Mouse (Mus musculus) lung, postnatal 10 days (tissue): Measurements from ENCODE around the gene Mettl17.
A peak's percentile ranks its signal among the peaks of the same experiment; 100 is the strongest.
"Not testable (repeated sequence)": the region's sequence is repeated elsewhere in the genome, so short reads cannot be mapped to it uniquely, and the experiment has no call there.

Experiments used
- DNase-seq: peaks from one replicate; pipeline ENCODE4 v3.0.0; 2021

Gene Mettl17

DNA sequence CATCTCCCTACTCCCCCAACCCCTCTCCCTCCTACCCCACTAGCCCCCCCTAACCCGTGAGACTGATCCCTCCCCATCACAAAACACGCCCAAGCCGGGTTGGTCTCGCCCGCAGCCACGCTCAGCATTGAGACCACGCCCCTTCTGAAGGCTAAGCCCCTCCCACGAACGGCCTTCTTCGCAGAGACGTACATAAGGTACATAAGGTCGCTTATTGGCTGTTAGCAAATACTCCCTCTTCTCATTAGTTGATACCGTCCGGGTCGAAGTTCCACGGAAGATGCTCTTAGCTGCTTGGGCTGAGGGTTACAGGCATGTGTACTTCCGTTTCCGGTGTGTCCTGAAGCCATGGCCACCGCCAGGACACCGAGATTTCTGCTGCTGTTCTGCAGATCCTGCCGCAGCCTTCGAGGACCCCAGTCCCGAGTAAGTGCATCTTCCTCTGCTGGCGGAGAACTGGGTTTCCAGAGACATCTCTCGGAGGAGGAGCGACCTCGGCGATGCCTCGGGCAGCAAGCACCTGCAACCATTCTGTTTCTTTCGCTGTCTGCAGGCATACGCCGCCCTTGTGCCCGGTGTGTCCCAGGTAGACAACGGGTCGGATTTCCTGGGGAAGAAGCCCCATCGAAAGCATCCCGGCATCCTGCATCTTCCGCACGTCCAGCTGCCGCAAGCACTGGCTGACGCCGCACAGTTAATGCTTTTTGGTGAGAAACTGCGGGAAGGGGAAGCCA lies at the start of gene Mettl17:
TSS of gene Mettl17 (plus strand) at position 245 of the 734 bp plus-strand sequence.
- peak; percentile 99 for DNase-seq

DNA sequence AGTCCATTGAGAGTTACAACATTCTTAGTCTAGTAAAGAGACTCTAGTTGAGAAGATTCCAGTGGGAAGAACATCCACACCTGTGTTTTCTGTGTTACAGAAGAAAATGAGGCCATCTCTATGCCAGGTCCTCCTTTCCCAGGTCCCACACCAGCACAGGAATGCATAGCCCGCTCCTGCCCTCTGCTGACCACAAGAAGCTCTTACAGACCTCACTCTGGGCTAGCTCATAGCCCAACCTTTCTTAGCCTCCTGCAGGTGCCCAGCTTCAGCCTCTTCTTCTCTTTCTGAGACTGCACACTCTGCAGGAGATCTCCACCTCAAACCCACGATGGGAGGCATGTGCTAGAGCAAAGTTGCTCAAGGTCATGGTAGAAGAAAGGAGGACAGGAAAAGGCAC lies 46.2 kb upstream of the Mettl17 start:
- not testable (repeated sequence) for DNase-seq

- DNase-seq: no peak
Observed at GRCm38 (mm10) chr14:51842250-51842649, 42.4 kb upstream of the Mettl17 start.

DNA sequence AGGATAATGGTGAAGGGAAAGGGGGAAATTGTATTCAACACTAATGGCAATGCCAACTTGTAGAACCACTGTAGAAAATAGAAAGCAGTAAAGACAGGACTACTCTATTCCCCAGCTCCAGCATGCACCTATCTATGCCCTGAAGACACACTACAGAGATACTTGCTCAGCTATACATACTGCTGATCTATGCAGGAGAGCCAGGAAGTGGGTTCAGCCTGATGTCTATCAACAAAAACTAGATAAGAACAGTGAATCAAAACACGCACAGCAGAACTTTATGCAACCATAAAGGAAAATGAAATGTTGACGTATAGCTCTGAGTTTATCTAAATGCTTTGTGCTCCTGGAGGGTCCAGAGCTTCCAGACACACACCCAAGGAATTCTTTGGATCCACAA lies 41.9 kb upstream of the Mettl17 start:
- DNase-seq: no peak

DNA sequence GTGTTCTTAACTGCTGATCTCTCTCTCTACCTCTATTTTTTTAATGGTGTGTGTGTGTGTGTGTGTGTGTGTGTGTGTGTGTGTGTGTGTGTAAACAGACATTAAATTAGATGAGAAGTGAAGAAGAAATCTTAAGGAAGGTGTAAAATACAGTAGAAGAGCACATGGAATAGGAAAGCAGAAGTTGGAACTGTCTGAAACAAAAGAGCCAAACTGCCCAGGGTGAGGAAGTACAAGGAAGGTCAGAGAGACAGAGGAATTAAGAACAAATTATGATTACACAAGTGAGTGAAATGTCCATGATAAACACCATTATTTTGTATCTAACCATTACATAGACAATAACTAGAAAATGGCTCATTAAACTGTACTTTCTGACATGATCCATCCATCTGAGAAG lies 40.8 kb upstream of the Mettl17 start:
- DNase-seq: no peak

DNA sequence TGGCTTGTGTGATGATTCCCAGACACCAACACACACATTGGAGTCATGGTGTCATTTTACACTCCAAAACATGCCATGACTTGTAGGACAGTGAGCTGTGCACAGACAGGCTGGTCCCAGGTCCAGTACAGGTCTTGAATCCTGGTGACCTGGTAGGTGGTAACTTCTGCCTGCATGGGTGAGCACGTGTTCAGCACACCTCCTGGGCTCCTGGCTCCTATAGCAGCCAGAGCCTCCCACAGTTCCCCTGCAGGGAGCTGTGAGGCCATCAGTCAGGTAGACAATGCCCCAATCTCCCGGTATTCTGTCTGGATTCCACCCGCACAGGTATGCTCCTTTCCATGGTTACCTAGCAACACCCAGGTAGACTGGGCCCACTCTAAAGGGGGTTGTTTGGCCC lies 38.1 kb upstream of the Mettl17 start:
- DNase-seq: no peak

DNA sequence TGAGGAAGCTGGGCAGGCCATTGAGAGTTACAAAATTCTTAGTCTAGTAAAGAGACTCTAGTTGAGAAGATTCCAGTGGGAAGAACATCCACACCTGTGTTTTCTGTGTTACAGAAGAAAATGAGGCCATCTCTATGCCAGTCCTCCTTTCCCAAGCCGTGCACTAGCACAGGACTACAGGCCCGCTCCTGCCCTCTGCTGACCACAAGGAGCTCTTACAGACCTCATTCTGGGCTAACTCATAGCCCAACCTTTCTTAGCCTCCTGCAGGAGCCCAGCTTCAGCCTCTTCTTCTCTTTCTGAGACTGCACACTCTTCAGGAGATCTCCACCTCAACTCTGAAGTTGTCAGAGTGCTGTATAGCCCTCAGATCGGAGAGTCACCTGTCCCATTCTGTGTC lies 33.6 kb upstream of the Mettl17 start:
- not testable (repeated sequence) for DNase-seq

GRCm38 (mm10) chr14:51853399-51853798 lies 31.2 kb upstream of the Mettl17 start, which contains the start of gene Ear6:
Ear6 (plus strand) TSS chr14:51853699.
- no peak for DNase-seq

DNA sequence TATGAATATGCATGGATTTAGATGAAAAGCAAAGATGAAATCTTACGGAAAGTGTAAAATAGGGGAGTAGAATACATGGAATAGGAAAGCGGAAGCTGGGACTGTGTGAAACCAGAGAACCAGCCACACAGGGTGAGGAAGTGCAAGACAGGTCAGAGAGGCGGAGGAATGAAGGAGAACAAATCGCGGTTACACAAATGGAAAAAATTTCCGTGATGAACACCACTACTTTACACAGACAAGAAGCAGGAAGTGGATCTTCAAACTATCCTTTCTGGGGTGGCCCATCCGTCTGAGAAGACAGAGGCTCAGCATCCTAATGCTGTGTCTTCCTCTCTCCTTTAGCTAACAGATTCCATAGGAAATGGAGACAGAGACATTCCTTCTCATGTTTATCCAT lies 29.4 kb upstream of the Mettl17 start:
- DNase-seq: not testable (repeated sequence)

DNA sequence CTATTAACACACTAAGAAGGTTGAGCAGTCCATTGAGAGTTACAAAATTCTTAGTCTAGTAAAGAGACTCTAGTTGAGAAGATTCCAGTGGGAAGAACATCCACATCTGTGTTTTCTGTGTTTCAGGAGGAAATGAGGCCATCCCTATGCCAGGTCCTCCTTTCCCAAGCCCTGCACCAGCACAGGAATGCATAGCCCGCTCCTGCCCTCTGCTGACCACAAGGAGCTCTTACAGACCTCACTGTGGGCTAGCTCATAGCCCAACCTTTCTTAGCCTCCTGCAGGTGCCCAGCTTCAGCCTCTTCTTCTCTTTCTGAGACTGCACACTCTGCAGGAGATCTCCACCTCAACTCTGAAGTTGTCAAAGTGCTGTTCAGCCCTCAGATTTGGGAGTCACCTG lies 21.0 kb upstream of the Mettl17 start:
- peak; percentile 11 for DNase-seq

DNA sequence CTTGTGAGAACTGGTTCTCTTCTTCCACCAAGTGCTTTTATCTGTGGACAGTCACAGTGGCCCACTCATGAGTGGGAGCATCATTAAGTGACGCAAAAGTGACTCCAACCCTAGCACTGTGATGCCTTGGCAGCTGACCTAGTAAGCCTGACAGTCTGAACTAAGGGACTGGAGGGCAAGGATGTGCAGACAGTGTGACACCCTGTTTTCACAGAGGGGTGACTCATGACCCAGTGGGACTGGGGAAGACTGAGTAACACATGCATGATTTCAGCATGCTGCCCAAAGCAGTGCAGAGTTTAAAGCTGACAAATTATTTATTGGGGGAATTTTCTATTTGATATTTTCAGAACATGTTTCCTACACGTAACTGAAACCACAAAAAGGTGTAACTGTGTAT lies 13.9 kb upstream of the Mettl17 start:
- no peak for DNase-seq

DNA sequence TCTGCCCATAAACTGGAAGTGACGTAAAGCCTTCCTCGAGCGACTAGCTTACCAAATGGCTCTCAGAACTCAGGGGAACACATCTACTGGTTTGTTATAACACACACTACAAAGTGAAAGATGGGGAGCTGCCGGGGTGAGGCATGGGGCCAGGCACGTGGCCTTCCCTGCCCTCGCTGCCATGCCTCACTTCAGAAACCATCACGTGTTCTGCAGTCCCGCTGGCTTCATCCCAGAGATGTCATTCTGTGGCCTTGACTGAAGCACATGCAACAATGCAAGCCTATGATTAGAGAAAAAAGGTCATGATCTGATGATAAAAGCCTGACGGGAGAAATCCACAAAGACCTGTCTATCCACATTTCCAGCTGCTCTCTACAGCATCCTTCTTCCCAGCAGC lies 12.9 kb upstream of the Mettl17 start:
- no peak for DNase-seq

- no peak for DNase-seq
Observed at GRCm38 (mm10) chr14:51877517-51877916, 7.1 kb upstream of the Mettl17 start.

- DNase-seq: peak; percentile 92
Observed at GRCm38 (mm10) chr14:51883527-51884030, 1.1 kb upstream of the Mettl17 start.

DNA sequence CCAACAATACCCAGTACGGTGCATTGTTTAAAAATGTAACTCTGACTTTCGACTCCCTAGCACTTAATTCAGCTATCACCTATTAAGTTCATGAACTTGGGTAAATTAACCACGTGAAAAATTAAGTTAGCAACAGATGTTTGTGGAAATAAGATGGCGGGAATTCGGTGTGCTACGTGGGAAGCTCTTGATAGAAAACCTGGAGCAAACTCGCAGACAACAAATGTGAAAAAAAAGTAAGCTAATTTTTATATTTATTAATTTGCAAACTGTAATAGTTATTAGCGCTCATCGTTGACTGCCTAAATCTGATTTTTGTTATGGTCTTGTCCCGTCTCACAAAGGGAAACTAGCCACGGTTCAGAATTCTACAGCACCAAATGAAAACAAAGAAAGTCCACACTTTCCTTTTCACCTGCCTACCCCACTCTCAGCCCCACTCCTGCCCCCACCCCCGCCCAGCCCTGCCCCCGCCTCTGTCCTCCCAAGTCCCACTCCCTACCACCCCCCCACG lies 554 bp upstream of the Mettl17 start:
- no peak for DNase-seq

- DNase-seq: no peak
Observed at GRCm38 (mm10) chr14:51886051-51886450, 1.4 kb downstream of the Mettl17 start.

GRCm38 (mm10) chr14:51889833-51890232 lies 5.2 kb downstream of the Mettl17 start:
- DNase-seq: no peak

DNA sequence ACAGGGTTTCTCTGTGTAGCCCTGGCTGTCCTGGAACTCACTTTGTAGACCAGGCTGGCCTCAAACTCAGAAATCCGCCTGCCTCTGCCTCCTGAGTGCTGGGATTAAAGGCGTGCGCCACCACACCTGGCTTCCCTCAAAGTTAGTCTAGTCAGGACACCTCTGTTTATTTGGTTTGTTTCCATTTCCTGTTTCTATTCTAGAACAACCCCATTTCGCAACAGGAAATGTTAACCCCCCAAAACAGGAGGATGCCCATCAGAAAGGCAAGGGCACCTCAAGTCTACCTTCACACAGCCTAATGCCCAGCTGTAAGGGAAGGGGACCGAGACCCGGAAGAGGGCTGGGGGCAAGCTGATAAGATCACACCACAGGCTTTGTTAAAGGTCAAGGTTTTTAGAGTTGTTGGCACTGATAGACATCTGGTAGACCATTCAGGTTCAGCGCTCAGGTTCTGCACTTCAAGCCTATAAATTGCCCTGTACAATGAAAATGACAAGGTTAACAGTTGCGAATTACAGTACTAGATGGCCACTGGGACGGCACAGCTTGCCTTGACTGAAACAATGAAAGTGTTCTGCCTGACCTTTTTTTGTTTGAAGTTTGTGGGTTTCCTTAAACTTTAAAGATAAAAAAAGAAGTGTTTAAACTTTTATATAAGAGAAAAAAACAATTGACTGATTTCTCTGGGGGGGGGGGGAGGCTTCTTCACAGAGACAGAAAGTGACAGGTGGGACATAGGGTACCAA lies 7.7 kb downstream of the Mettl17 start, which contains the start of gene Slc39a2:
TSS of gene Slc39a2 (plus strand) at position 699 of the 749 bp plus-strand sequence.
- DNase-seq: no peak

- DNase-seq: peak; percentile 70
Observed at GRCm38 (mm10) chr14:51893094-51893794, 8.6 kb downstream of the Mettl17 start.

DNA sequence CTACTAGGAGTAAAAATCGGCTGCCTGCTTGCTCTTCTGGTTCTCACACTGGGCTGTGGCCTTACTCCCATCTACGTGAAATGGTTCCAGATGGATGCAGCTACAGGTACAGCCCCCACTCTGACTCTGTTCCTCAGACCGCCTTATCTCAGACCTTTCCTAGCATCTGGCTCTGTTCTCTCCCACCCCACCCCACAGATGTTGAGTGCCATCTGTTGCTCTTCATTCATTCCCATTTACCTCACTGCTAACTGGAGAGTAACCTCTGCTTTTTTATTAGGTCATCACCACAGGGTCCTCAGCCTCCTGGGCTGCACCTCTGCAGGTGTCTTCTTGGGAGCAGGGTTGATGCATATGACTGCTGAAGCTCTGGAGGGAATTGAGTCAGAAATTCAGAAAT lies 9.2 kb downstream of the Mettl17 start:
- DNase-seq: no peak

DNA sequence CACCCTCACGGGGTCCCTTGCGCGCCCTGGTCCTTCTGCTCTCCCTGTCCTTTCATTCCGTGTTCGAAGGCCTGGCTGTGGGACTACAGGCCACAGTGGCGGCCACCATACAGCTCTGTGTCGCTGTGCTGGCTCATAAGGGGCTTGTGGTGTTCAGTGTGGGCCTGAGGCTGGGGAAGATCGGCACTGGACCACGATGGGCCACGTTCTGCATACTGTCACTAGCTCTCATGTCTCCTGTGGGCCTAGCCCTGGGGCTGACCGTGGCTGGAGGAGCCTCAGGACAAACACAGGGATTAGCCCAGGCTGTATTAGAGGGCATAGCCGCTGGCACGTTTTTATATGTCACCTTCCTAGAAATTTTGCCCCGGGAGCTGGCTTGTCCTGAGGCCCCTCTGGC lies 10.4 kb downstream of the Mettl17 start:
- no peak for DNase-seq

DNA sequence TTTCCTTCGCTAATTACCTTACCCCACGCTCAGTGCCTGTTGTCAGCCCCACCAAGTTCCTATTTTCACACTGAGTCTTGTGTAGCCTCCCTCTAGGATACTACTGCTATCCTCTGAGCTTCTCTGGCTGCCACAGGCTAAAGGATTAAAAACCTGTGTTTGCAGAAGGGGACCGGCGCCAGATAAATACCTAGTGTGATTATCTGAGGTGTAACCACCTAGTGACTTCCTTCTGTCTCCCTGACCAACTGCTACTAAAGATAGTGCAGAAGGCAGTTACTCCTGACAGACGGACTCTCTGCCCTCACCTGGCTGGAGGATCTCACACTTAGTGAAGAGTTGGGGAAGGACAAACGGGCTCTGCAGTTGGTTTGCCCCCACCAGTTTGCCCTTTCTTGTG lies 11.4 kb downstream of the Mettl17 start:
- no peak for DNase-seq

- DNase-seq: no peak
Observed at GRCm38 (mm10) chr14:51896539-51897170, 12.0 kb downstream of the Mettl17 start.
